ENCODE assay signal across 23 mouse cellular contexts in genomic region chr14:121344928-121345327, GRCm38 (mm10). TPM values are rescaled to one million over a fixed set of nuclear protein-coding genes. Genes with fewer than 3 reads are reported as not detected.
DNase-seq lines count a peak whose midpoint lies in the region; ATAC-seq and TF ChIP-seq lines count a peak whose summit lies in the region.
"Had no signal": no experiment of that assay in that cellular context is flagged by ENCODE, and none has a peak within 500 bp of the region (broad histone marks: within the 10 kb centered on the region; RNA-seq: fewer than 3 reads in every experiment).

No protein-coding gene starts in this region.

- H3K4me3 ChIP-seq in heart, embryonic 15.5 days, result no peak overlapping the region
- no peak overlapping the region for H3K4me3 ChIP-seq in liver, embryonic 12.5 days
- H3K4me3 ChIP-seq in liver, postnatal 0 days (ENCODE audit: low read depth, low read length), result no peak overlapping the region
- H3K4me3 ChIP-seq in limb, embryonic 12.5 days (replicated peaks), result no peak overlapping the region
- no peak overlapping the region for H3K4me3 ChIP-seq in stomach, embryonic 16.5 days (replicated peaks; ENCODE audit: low read length)
- H3K4me3 ChIP-seq: embryonic facial prominence, embryonic 15.5 days; hindbrain, embryonic 12.5 days; layer of hippocampus, adult 2 months; midbrain, embryonic 12.5 days had no signal

- intact Hi-C loops in heart, postnatal 36 days (cut with DNase I), result no loop called here

- no peaks in the 10 kb centered on the region for H3K27me3 ChIP-seq in heart, embryonic 15.5 days
- no peaks in the 10 kb centered on the region for H3K27me3 ChIP-seq in liver, embryonic 12.5 days (replicated peaks)
- no peaks in the 10 kb centered on the region for H3K27me3 ChIP-seq in liver, postnatal 0 days (ENCODE audit: insufficient read depth, low read length)
- H3K27me3 ChIP-seq in limb, embryonic 12.5 days, result no peaks in the 10 kb centered on the region
- no peaks in the 10 kb centered on the region for H3K27me3 ChIP-seq in stomach, embryonic 16.5 days (ENCODE audit: control insufficient read depth, insufficient read depth, low read length)
- H3K27me3 ChIP-seq: CH12.LX; embryonic facial prominence, embryonic 15.5 days; hindbrain, embryonic 12.5 days; midbrain, embryonic 12.5 days; Patski had no signal

- H3K4me2 ChIP-seq in heart, embryonic 15.5 days, result no peak overlapping the region
- H3K4me2 ChIP-seq in liver, embryonic 12.5 days, result no peak overlapping the region
- H3K4me2 ChIP-seq in liver, postnatal 0 days (ENCODE audit: low read depth, low read length), result no peak overlapping the region
- H3K4me2 ChIP-seq in limb, embryonic 12.5 days, result no peak overlapping the region
- no peak overlapping the region for H3K4me2 ChIP-seq in stomach, embryonic 16.5 days (ENCODE audit: low read depth, low read length)
- H3K4me2 ChIP-seq: embryonic facial prominence, embryonic 15.5 days; hindbrain, embryonic 12.5 days; midbrain, embryonic 12.5 days had no signal

- peaks cover 85% of the 10 kb centered on the region for H3K4me1 ChIP-seq in heart, embryonic 15.5 days (replicated peaks)
- peaks cover 98% of the 10 kb centered on the region for H3K4me1 ChIP-seq in liver, embryonic 12.5 days
- H3K4me1 ChIP-seq in liver, postnatal 0 days (ENCODE audit: insufficient read depth), result peaks cover 40% of the 10 kb centered on the region
- peaks cover 65% of the 10 kb centered on the region for H3K4me1 ChIP-seq in limb, embryonic 12.5 days (replicated peaks)
- H3K4me1 ChIP-seq in stomach, embryonic 16.5 days (ENCODE audit: control insufficient read depth, insufficient read depth, low read length), result peaks cover 68% of the 10 kb centered on the region

- no peaks in the 10 kb centered on the region for H3K36me3 ChIP-seq in heart, embryonic 15.5 days
- peaks cover 10% of the 10 kb centered on the region; the same call in 1 of the 2 replicates for H3K36me3 ChIP-seq in liver, embryonic 12.5 days
- no peaks in the 10 kb centered on the region for H3K36me3 ChIP-seq in liver, postnatal 0 days (replicated peaks; ENCODE audit: insufficient read depth, low read length)
- no peaks in the 10 kb centered on the region for H3K36me3 ChIP-seq in limb, embryonic 12.5 days
- H3K36me3 ChIP-seq in stomach, embryonic 16.5 days (ENCODE audit: control insufficient read depth, insufficient read depth, low read length), result no peaks in the 10 kb centered on the region
- H3K36me3 ChIP-seq: embryonic facial prominence, embryonic 15.5 days; hindbrain, embryonic 12.5 days; midbrain, embryonic 12.5 days had no signal

- H3K9ac ChIP-seq in heart, embryonic 15.5 days, result no peak overlapping the region
- H3K9ac ChIP-seq in liver, embryonic 12.5 days, result peak overlapping the region; percentile 10; the same call in 1 of the 2 replicates
- H3K9ac ChIP-seq in liver, postnatal 0 days (replicated peaks), result no peak overlapping the region
- no peak overlapping the region for H3K9ac ChIP-seq in limb, embryonic 12.5 days (replicated peaks)
- no peak overlapping the region for H3K9ac ChIP-seq in stomach, embryonic 16.5 days (ENCODE audit: low read length)
- H3K9ac ChIP-seq: embryonic facial prominence, embryonic 15.5 days; hindbrain, embryonic 12.5 days; midbrain, embryonic 12.5 days had no signal

- H3K27ac ChIP-seq in heart, embryonic 15.5 days, result peak overlapping the region; percentile 11; the same call in 1 of the 2 replicates
- H3K27ac ChIP-seq in liver, embryonic 12.5 days, result peak overlapping the region; percentile 45; the same call in 1 of the 2 replicates
- H3K27ac ChIP-seq in liver, postnatal 0 days (ENCODE audit: low read depth), result no peak overlapping the region
- H3K27ac ChIP-seq in limb, embryonic 12.5 days, result peak overlapping the region; percentile 18; the same call in 1 of the 2 replicates
- H3K27ac ChIP-seq in stomach, embryonic 16.5 days (ENCODE audit: low read length), result peak overlapping the region; percentile 59
- H3K27ac ChIP-seq: embryonic facial prominence, embryonic 15.5 days; hindbrain, embryonic 12.5 days; layer of hippocampus, adult 2 months; macrophage; midbrain, embryonic 12.5 days had no signal

- 35% methylated on average over 5 of the region's 5 CpGs for WGBS in heart, embryonic 15.5 days
- WGBS in liver, embryonic 12.5 days (ENCODE audit: insufficient replicate concordance), result 59% methylated on average over 5 of the region's 5 CpGs
- 76% methylated on average over 5 of the region's 5 CpGs for WGBS in liver, postnatal 0 days (ENCODE audit: insufficient replicate concordance)
- WGBS in limb, embryonic 12.5 days, result 54% methylated on average over 5 of the region's 5 CpGs
- WGBS in stomach, embryonic 16.5 days, result 44% methylated on average over 5 of the region's 5 CpGs

- TF ChIP-seq EP300 in liver, postnatal 0 days (IDR thresholded peaks at IDR 0.05; ENCODE audit: low read depth), result no peak

- no peak for DNase-seq in heart, postnatal 36 days
- DNase-seq in liver, postnatal 0 days, result no peak
- DNase-seq in layer of hippocampus, postnatal 10 days (ENCODE audit: low spot score in 2 of 2), result no peak
- DNase-seq: adrenal gland, adult 2 months; cerebellum, adult 11 months; cerebellum, adult 9-11 months; kidney, adult 9 months; kidney, postnatal 25 days; lung, adult 2 months; thymus, postnatal 14 days had no signal

- H3K9me3 ChIP-seq in heart, embryonic 15.5 days (replicated peaks), result no peaks in the 10 kb centered on the region
- H3K9me3 ChIP-seq in liver, embryonic 12.5 days (replicated peaks), result no peaks in the 10 kb centered on the region
- H3K9me3 ChIP-seq in liver, postnatal 0 days (ENCODE audit: low read length), result no peaks in the 10 kb centered on the region
- H3K9me3 ChIP-seq in limb, embryonic 12.5 days, result no peaks in the 10 kb centered on the region
- no peaks in the 10 kb centered on the region for H3K9me3 ChIP-seq in stomach, embryonic 16.5 days (replicated peaks; ENCODE audit: control insufficient read depth, low read length)
- H3K9me3 ChIP-seq: embryonic facial prominence, embryonic 15.5 days; G1E; hindbrain, embryonic 12.5 days; midbrain, embryonic 12.5 days had no signal

- TF ChIP-seq CTCF in liver, postnatal 0 days (IDR thresholded peaks at IDR 0.05; ENCODE audit: low read depth), result no peak

- no peak for ATAC-seq in heart, embryonic 15.5 days (replicated peaks; ENCODE audit: insufficient number of reproducible peaks, insufficient read depth, low FRiP score, low read depth)
- ATAC-seq in liver, embryonic 12.5 days, result no peak; the same call in 1 of the 2 replicates
- ATAC-seq in liver, postnatal 0 days, result no peak
- no peak for ATAC-seq in limb, embryonic 12.5 days (ENCODE audit: insufficient number of reproducible peaks, insufficient read depth, low FRiP score, low TSS enrichment, low read depth)
- ATAC-seq in stomach, embryonic 16.5 days (ENCODE audit: insufficient read depth, low FRiP score), result no peak
- ATAC-seq: forebrain, embryonic 14.5 days; Patski had no signal

RNA-seq across cellular contexts. Expression of gene Stk24, which starts 34.9 kb away (rescaled TPM):
- polyA plus RNA-seq in heart, embryonic 15.5 days (2015; fragmentation: Nextera tagmentation; extraction: Ambion mirVana), result 34.5 and 39.6 TPM in 2 replicates
- 10 to 100 TPM; 61.8 to 69.5 TPM for total RNA-seq in heart, postnatal 36 days (2021)
- 56.8 and 62.0 TPM in 2 replicates for polyA plus RNA-seq in liver, embryonic 12.5 days (2016; fragmentation: Nextera tagmentation; extraction: Ambion mirVana)
- polyA plus RNA-seq in liver, postnatal 0 days (2015; fragmentation: Nextera tagmentation; extraction: Ambion mirVana), result 19.3 and 20.4 TPM in 2 replicates
- 47.7 and 51.1 TPM in 2 replicates for polyA plus RNA-seq in limb, embryonic 12.5 days (2016; fragmentation: Nextera tagmentation; extraction: Ambion mirVana)
- polyA plus RNA-seq in stomach, embryonic 16.5 days (2015; fragmentation: Nextera tagmentation; extraction: Ambion mirVana), result 33.2 and 33.6 TPM in 2 replicates
- 10 to 100 TPM; 45.8 to 51.1 TPM for total RNA-seq in layer of hippocampus, postnatal 10 days (2021)
